Mouse (Mus musculus) megakaryocyte, adult 5-6 weeks (primary cell): ENCODE results near the gene Gm20605. TPM values are rescaled to one million over a fixed set of nuclear protein-coding genes. Genes with fewer than 3 reads are reported as not detected.

Source experiments
- ATAC-seq: 2 replicates; pipeline ENCODE4 v1.8.0; 2016; ENCODE audit warnings: mild to moderate bottlenecking, inconsistent platforms; ENCODE audit not compliant: poor library complexity, severe bottlenecking
- total RNA-seq, 2 experiments: library from RNA; stranded (forward) in 1 of 2; stranded (reverse) in 1 of 2; fragments of 153-499, 151-499 nt in 1 of 2; fragments of 221-1000, 200-1000 nt in 1 of 2; gene quantifications; 2 replicates each; pipeline versions ENCODE4 v1.2.3 to v1.2.4; 2015 to 2017

Gm20605 gene
- total RNA-seq, 2 experiments from 2014 or later: 5.7 to 8.1 TPM

DNA sequence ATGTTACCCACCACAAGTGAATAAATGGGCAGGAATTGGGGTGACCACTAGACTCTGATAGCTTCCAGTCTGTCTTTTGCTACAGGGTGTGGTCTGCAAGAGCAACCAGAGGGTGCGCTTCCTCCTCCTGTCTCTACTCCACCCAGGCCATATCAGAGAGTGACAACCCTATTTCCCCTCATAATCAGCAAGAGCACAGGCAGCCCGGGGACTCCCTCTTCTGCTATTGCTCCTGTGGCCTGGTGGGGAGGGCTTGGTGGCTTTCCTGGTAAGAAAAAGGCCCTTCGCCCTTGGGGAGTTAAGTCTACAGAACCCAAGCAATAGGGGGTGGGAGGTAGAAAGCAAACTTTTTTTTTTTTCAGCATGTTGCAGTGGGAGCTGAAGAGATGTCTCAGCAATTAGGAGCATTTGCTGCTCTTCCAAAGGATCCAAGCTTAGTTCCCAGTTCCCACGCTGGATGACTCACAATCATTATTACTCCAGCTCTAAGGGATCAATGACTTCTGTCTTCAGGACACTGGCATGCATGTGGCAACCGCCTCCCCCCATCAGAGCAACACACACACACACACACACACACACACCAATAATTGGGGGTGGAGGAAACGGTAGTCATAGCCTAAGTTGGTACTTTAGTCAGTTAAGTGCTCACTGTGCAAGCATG, 57.3 kb downstream of the Gm20605 start:
- peak; percentile 63 for ATAC-seq

DNA sequence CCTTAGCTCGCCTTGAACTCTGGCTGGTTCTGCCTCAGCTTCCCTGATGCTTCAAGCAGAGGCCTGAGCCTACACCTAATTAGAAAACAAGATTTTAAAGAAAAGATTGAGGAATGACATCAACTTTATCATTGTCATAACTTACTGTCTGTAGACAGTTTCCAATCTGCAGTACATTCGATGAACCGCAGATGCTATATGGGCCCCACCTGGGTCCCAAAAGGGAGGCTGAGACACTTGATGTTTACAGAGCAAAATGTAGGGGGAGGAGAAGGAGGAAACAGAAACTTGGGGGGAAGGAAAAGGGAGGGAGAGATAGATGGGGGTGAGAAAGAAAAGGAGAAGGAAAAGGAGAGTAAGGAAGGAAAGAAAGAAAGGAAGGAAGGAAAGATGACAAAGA, 61.0 kb downstream of the Gm20605 start:
- no peak for ATAC-seq

DNA sequence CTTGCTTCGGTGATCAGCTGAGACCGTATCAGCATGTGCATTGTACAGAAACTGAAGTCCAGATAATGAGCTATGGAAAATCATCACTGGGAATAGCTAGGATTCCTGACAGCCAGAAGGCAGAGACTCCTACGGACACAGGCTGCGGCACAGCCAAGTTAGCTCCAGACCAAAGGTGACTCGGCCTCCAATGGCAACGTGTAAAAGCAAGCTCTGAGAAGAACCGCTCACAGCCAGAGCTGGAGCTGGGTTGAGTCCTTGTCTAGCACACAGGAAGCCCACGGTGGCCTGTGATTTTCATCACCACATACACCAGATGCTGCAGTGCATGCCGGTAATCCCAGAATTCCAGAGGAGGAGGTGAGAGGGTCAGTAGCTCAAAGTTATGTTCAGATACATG, 61.6 kb downstream of the Gm20605 start:
- ATAC-seq: no peak

DNA sequence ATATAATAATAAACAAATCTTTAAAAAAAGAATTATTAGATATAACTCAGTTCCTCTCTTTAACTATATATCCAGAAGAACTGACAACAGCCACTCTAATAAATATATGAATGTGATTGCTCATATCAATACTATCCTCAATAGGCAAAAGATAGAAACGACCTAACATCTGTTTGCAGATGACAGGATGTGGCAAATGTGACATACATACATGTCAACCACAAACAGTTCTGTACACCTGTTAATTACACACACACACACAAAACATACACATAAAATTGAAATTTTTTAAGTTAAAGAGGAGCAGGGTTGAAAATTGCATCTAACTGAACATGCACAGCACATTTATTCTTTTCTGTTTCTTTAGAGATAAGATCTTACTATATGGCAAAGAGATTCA, 62.9 kb downstream of the Gm20605 start:
- no peak for ATAC-seq

Other genes with a start within 250 kb of the Gm20605 start
- gene Zan, start 152.1 kb upstream of the Gm20605 start, total RNA-seq (2015): 0.04 TPM in 1 of 2 replicates, not detected in the other
- gene Zan, start 152.1 kb upstream of the Gm20605 start, total RNA-seq (2017): not detected in 2 replicates
- gene Pop7, start 126.7 kb upstream of the Gm20605 start, total RNA-seq (2015): 20.4 and 27.5 TPM in 2 replicates
- gene Pop7, start 126.7 kb upstream of the Gm20605 start, total RNA-seq (2017): 11.9 and 14.9 TPM in 2 replicates
- 8.3 and 8.5 TPM in 2 replicates for gene Gigyf1, start 110.6 kb upstream of the Gm20605 start, total RNA-seq (2015)
- gene Gigyf1, start 110.6 kb upstream of the Gm20605 start, total RNA-seq (2017): 5.6 and 5.9 TPM in 2 replicates
- not detected in 2 replicates for gene Epo, start 95.9 kb upstream of the Gm20605 start, total RNA-seq (2015)
- gene Epo, start 95.9 kb upstream of the Gm20605 start, total RNA-seq (2017): not detected in 2 replicates
- 393 and 449 TPM in 2 replicates for gene Gnb2, start 95.7 kb upstream of the Gm20605 start, total RNA-seq (2015)
- gene Gnb2, start 95.7 kb upstream of the Gm20605 start, total RNA-seq (2017): 377 and 389 TPM in 2 replicates
- not detected in 2 replicates for gene Actl6b, start 75.7 kb upstream of the Gm20605 start, total RNA-seq (2015)
- not detected in 2 replicates for gene Actl6b, start 75.7 kb upstream of the Gm20605 start, total RNA-seq (2017)
- gene Tfr2, start 59.3 kb upstream of the Gm20605 start, total RNA-seq (2015): 0.89 and 1.0 TPM in 2 replicates
- gene Tfr2, start 59.3 kb upstream of the Gm20605 start, total RNA-seq (2017): 1.3 and 2.5 TPM in 2 replicates
- 60.5 and 64.2 TPM in 2 replicates for gene Mospd3, start 28.1 kb upstream of the Gm20605 start, total RNA-seq (2015)
- gene Mospd3, start 28.1 kb upstream of the Gm20605 start, total RNA-seq (2017): 6.4 and 10.6 TPM in 2 replicates
- gene Pcolce, start 15.4 kb upstream of the Gm20605 start, total RNA-seq (2015): 0.40 and 1.0 TPM in 2 replicates
- 0.51 TPM in 1 of 2 replicates, not detected in the other for gene Pcolce, start 15.4 kb upstream of the Gm20605 start, total RNA-seq (2017)
- gene Fbxo24, start 173 bp upstream of the Gm20605 start, total RNA-seq (2015): 0.18 TPM in 1 of 2 replicates, not detected in the other
- 0.37 TPM in 1 of 2 replicates, not detected in the other for gene Fbxo24, start 173 bp upstream of the Gm20605 start, total RNA-seq (2017)
- 76.5 and 93.0 TPM in 2 replicates for gene Lrch4, start 54 bp upstream of the Gm20605 start, total RNA-seq (2015)
- gene Lrch4, start 54 bp upstream of the Gm20605 start, total RNA-seq (2017): 57.1 and 66.7 TPM in 2 replicates
- 59.9 and 97.5 TPM in 2 replicates for gene Sap25, start 12.2 kb downstream of the Gm20605 start, total RNA-seq (2015)
- gene Sap25, start 12.2 kb downstream of the Gm20605 start, total RNA-seq (2017): 27.8 and 35.6 TPM in 2 replicates
- not detected in 2 replicates for gene Irs3, start 16.5 kb downstream of the Gm20605 start, total RNA-seq (2015)
- gene Irs3, start 16.5 kb downstream of the Gm20605 start, total RNA-seq (2017): not detected in 2 replicates
- 19.3 and 19.9 TPM in 2 replicates for gene Agfg2, start 55.6 kb downstream of the Gm20605 start, total RNA-seq (2015)
- 16.6 and 18.3 TPM in 2 replicates for gene Agfg2, start 55.6 kb downstream of the Gm20605 start, total RNA-seq (2017)
- 0.21 and 0.27 TPM in 2 replicates for gene Nyap1, start 112.4 kb downstream of the Gm20605 start, total RNA-seq (2015)
- 0.84 and 1.1 TPM in 2 replicates for gene Nyap1, start 112.4 kb downstream of the Gm20605 start, total RNA-seq (2017)
- gene Tsc22d4, start 116.6 kb downstream of the Gm20605 start, total RNA-seq (2015): 55.9 and 74.7 TPM in 2 replicates
- 112 and 113 TPM in 2 replicates for gene Tsc22d4, start 116.6 kb downstream of the Gm20605 start, total RNA-seq (2017)
- 48.6 and 55.3 TPM in 2 replicates for gene Ppp1r35, start 149.7 kb downstream of the Gm20605 start, total RNA-seq (2015)
- gene Ppp1r35, start 149.7 kb downstream of the Gm20605 start, total RNA-seq (2017): 34.1 and 40.1 TPM in 2 replicates
- gene Mepce, start 158.5 kb downstream of the Gm20605 start, total RNA-seq (2015): 20.9 and 24.0 TPM in 2 replicates
- gene Mepce, start 158.5 kb downstream of the Gm20605 start, total RNA-seq (2017): 16.2 and 22.8 TPM in 2 replicates
- 6.4 and 10.0 TPM in 2 replicates for gene Zcwpw1, start 158.6 kb downstream of the Gm20605 start, total RNA-seq (2015)
- gene Zcwpw1, start 158.6 kb downstream of the Gm20605 start, total RNA-seq (2017): 16.1 and 18.1 TPM in 2 replicates
- 65.2 and 103 TPM in 2 replicates for gene Pilra, start 207.1 kb downstream of the Gm20605 start, total RNA-seq (2015)
- gene Pilra, start 207.1 kb downstream of the Gm20605 start, total RNA-seq (2017): 95.8 and 100 TPM in 2 replicates
- 94.9 and 109 TPM in 2 replicates for gene Pilrb1, start 228.9 kb downstream of the Gm20605 start, total RNA-seq (2015)
- 82.8 and 86.5 TPM in 2 replicates for gene Pilrb1, start 228.9 kb downstream of the Gm20605 start, total RNA-seq (2017)
- gene Pilrb2, start 242.6 kb downstream of the Gm20605 start, total RNA-seq (2015): 106 and 132 TPM in 2 replicates
- gene Pilrb2, start 242.6 kb downstream of the Gm20605 start, total RNA-seq (2017): 62.6 and 73.1 TPM in 2 replicates